Mouse (Mus musculus) bone marrow macrophage, adult 2 months (primary cell): ENCODE data around the gene Cnga3. TPM values are rescaled to one million over a fixed set of nuclear protein-coding genes. Genes with fewer than 3 reads are reported as not detected.

ENCODE experiments used
- H3K27ac ChIP-seq: 2 replicates; pipeline ENCODE4 v1.5.1; 2012; ENCODE audit warnings: low read depth, low read length; ENCODE audit not compliant: insufficient read depth
- H3K4me1 ChIP-seq: 2 replicates; pipeline ENCODE4 v1.6.1; 2012; ENCODE audit warnings: low read length; ENCODE audit not compliant: control insufficient read depth, insufficient read depth
- H3K4me3 ChIP-seq: 2 replicates; pipeline ENCODE4 v1.5.1; 2012; ENCODE audit warnings: mild to moderate bottlenecking, low read length, moderate library complexity; ENCODE audit not compliant: insufficient read depth
- CTCF ChIP-seq: IDR thresholded peaks from 2 replicates; pipeline ENCODE4 v1.5.1; 2012; ENCODE audit warnings: low read depth, mild to moderate bottlenecking, low read length, moderate library complexity
- POLR2A ChIP-seq: IDR thresholded peaks from 2 replicates; pipeline ENCODE4 v1.6.1; 2012; ENCODE audit warnings: mild to moderate bottlenecking, low read depth, low read length, borderline replicate concordance
- polyA plus RNA-seq: library from polyadenylated mRNA; stranded (reverse); fragments of >200 nt; gene quantifications from 2 replicates; pipeline ENCODE4 v1.2.4, GENCODE M21; 2012; ENCODE audit not compliant: missing spikeins, insufficient read depth, insufficient read length

The Cnga3 gene
- not detected in 2 replicates for polyA plus RNA-seq

- peaks cover 4% of the 10 kb centered on the region; the same call in 1 of the 2 replicates for H3K4me1 ChIP-seq
- H3K27ac ChIP-seq = no peak within 1 kb of the TSS
- H3K4me3 ChIP-seq = no peak within 1 kb of the TSS
- TF ChIP-seq CTCF (no peak), POLR2A (no peak)
Observed at GRCm38 (mm10) chr1:37214144-37214543, at the start of gene Cnga3. Cnga3 (plus strand) TSS chr1:37214434.

GRCm38 (mm10) chr1:37166066-37166465, 48.2 kb upstream of the Cnga3 start:
- Histone ChIP-seq H3K27ac (no peak overlapping the region), H3K4me3 (no peak overlapping the region), H3K4me1 (no peaks in the 10 kb centered on the region)
- TF ChIP-seq POLR2A (no peak), CTCF (no peak)

GRCm38 (mm10) chr1:37167918-37168317, 46.3 kb upstream of the Cnga3 start:
- Histone ChIP-seq H3K4me3 (no peak overlapping the region), H3K4me1 (no peaks in the 10 kb centered on the region)
- TF ChIP-seq CTCF = no peak

GRCm38 (mm10) chr1:37177874-37178273, 36.4 kb upstream of the Cnga3 start:
- Histone ChIP-seq H3K4me3 (no peak overlapping the region), H3K27ac (no peak overlapping the region), H3K4me1 (no peaks in the 10 kb centered on the region)
- TF ChIP-seq POLR2A (no peak), CTCF (no peak)

More at GRCm38 (mm10) chr1:37167918-37168317, 46.3 kb upstream of the Cnga3 start:
- H3K27ac ChIP-seq = no peak overlapping the region

GRCm38 (mm10) chr1:37179852-37180251, 34.4 kb upstream of the Cnga3 start:
- no peak for TF ChIP-seq CTCF
- no peak for TF ChIP-seq POLR2A
- no peak overlapping the region for H3K4me3 ChIP-seq
- H3K4me1 ChIP-seq = no peaks in the 10 kb centered on the region
- H3K27ac ChIP-seq = no peak overlapping the region

GRCm38 (mm10) chr1:37187050-37187449, 27.2 kb upstream of the Cnga3 start:
- no peak for TF ChIP-seq POLR2A
- no peak for TF ChIP-seq CTCF
- Histone ChIP-seq H3K4me1 (no peaks in the 10 kb centered on the region), H3K27ac (no peak overlapping the region), H3K4me3 (no peak overlapping the region)

- H3K27ac ChIP-seq = no peak overlapping the region
- no peak overlapping the region for H3K4me3 ChIP-seq
- no peaks in the 10 kb centered on the region for H3K4me1 ChIP-seq
- TF ChIP-seq POLR2A (no peak), CTCF (no peak)
Observed at GRCm38 (mm10) chr1:37194607-37195006, 19.6 kb upstream of the Cnga3 start.

- Histone ChIP-seq H3K27ac (no peak overlapping the region), H3K4me1 (no peaks in the 10 kb centered on the region), H3K4me3 (no peak overlapping the region)
- no peak for TF ChIP-seq POLR2A
- TF ChIP-seq CTCF = no peak
Observed at GRCm38 (mm10) chr1:37201406-37201805, 12.8 kb upstream of the Cnga3 start.

GRCm38 (mm10) chr1:37207743-37208142, 6.5 kb upstream of the Cnga3 start:
- Histone ChIP-seq H3K4me1 (no peaks in the 10 kb centered on the region), H3K27ac (no peak overlapping the region), H3K4me3 (no peak overlapping the region)
- TF ChIP-seq CTCF = no peak
- no peak for TF ChIP-seq POLR2A

- TF ChIP-seq POLR2A (no peak), CTCF (no peak)
- no peak overlapping the region for H3K4me3 ChIP-seq
- H3K4me1 ChIP-seq = peaks cover 4% of the 10 kb centered on the region; the same call in 1 of the 2 replicates
- H3K27ac ChIP-seq = no peak overlapping the region
Observed at GRCm38 (mm10) chr1:37212375-37212774, 1.9 kb upstream of the Cnga3 start.

GRCm38 (mm10) chr1:37218386-37218785, 4.2 kb downstream of the Cnga3 start:
- TF ChIP-seq POLR2A = no peak
- TF ChIP-seq CTCF = no peak
- Histone ChIP-seq H3K27ac (no peak overlapping the region), H3K4me1 (peaks cover 4% of the 10 kb centered on the region; the same call in 1 of the 2 replicates), H3K4me3 (no peak overlapping the region)
